Mouse (Mus musculus) embryonic facial prominence, embryonic 12.5 days (tissue): ENCODE data around the gene Izumo1r. TPM values are rescaled to one million over a fixed set of nuclear protein-coding genes. Genes with fewer than 3 reads are reported as not detected.

Experiments
- ATAC-seq: fragments of 200-750 bp; cut with Nextera tagmentation; 2 replicates; pipeline ENCODE4 v1.8.0; 2017; ENCODE audit not compliant: insufficient number of reproducible peaks, insufficient read depth, low FRiP score, low TSS enrichment
- H3K27ac ChIP-seq: fragments of 300-500 bp; sonication (generic); 2 replicates; pipeline ENCODE4 v1.5.1; 2016; ENCODE audit warnings: mild to moderate bottlenecking
- H3K27me3 ChIP-seq: fragments of 300-500 bp; sonication (generic); 2 replicates; pipeline ENCODE4 v1.6.1; 2016; ENCODE audit warnings: mild to moderate bottlenecking, moderate library complexity
- H3K36me3 ChIP-seq: fragments of 300-500 bp; sonication (generic); 2 replicates; pipeline ENCODE4 v1.6.1; 2016; ENCODE audit warnings: mild to moderate bottlenecking
- H3K4me1 ChIP-seq: fragments of 300-500 bp; sonication (generic); 2 replicates; pipeline ENCODE4 v1.6.1; 2016
- H3K4me2 ChIP-seq: fragments of 300-500 bp; sonication (generic); replicated peaks from 2 replicates; pipeline ENCODE4 v1.6.1; 2016; ENCODE audit warnings: mild to moderate bottlenecking, moderate library complexity
- H3K4me3 ChIP-seq: fragments of 300-500 bp; sonication (generic); 2 replicates; pipeline ENCODE4 v1.5.1; 2016; ENCODE audit warnings: mild to moderate bottlenecking
- H3K9ac ChIP-seq: fragments of 300-500 bp; sonication (generic); 2 replicates; pipeline ENCODE4 v1.6.1; 2016; ENCODE audit warnings: mild to moderate bottlenecking, moderate library complexity
- H3K9me3 ChIP-seq: fragments of 300-500 bp; sonication (generic); 2 replicates; pipeline ENCODE4 v1.6.1; 2016; ENCODE audit warnings: mild to moderate bottlenecking, moderate library complexity
- WGBS: fragments of 180-500 bp; shearing (Covaris S2); methylation state at CpG from one replicate; pipeline ENCODE4 v1.1.7; 2016; 5-methylcytosine and 5-hydroxymethylcytosine counted together
- polyA plus RNA-seq: library from polyadenylated mRNA; unstranded; fragments of >200 nt; fragmentation: Nextera tagmentation; extraction: Ambion mirVana; gene quantifications from 2 replicates; pipeline ENCODE4 v1.2.1, GENCODE M21; 2016

The Izumo1r gene
- polyA plus RNA-seq, 1 experiment from 2014 or later: 0.29 TPM

DNA sequence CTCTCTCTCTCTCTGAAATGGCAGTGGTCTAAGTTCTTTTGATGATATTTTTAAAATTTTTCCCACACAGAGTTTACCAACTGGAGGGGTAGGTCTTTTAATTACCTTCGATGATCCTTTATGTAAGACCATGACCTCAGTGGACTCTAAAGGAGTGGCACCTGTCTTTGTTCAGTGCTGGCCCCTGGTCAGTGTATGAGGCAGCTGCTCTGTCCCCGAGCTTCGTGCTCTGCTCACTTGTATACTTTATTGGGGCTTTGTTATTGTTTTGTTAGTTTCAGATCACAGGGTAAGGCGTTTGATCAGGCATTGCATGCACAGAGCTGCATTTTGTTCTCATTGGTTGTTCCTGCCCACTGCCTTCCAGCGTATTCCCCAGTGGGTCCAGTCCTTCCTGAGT lies 63.8 kb downstream of the Izumo1r start:
- 0 out of 2 replicates have a peak, but pooled peaks cover 3% of the 10 kb centered on the region for H3K4me1 ChIP-seq
- H3K27me3 ChIP-seq: no peaks in the 10 kb centered on the region
- H3K4me2 ChIP-seq: no peak overlapping the region
- H3K9ac ChIP-seq: no peak overlapping the region
- H3K36me3 ChIP-seq: peaks cover 15% of the 10 kb centered on the region
- WGBS: 79% methylated on average over 5 of the region's 5 CpGs
- H3K9me3 ChIP-seq: no peaks in the 10 kb centered on the region
- H3K4me3 ChIP-seq: no peak overlapping the region
- no peak overlapping the region for H3K27ac ChIP-seq
- ATAC-seq: no peak

DNA sequence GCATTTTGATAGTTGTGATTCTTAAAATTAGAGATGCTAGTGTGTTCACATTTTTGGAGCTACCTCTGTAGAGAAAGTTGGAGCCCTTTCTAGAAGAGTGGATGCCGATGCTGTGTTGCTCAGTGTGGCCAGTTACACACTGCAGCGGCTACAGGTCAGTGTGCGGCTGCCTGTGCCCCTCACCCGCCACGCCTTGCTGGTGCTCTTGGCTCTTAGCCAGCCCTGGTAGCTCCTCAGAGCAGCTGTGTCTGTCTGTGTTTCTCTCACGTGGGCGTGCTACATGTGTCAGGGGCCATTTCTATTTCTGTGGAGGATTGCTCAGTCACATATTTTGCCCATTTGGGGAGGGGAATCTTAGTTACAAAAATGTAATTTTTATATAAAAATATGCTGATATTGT lies 64.2 kb downstream of the Izumo1r start:
- Histone ChIP-seq H3K27me3 (no peaks in the 10 kb centered on the region), H3K4me2 (no peak overlapping the region), H3K36me3 (peaks cover 19% of the 10 kb centered on the region), H3K27ac (no peak overlapping the region), H3K9ac (no peak overlapping the region), H3K9me3 (no peaks in the 10 kb centered on the region), H3K4me1 (0 out of 2 replicates have a peak, but pooled peaks cover 3% of the 10 kb centered on the region), H3K4me3 (no peak overlapping the region)
- 60% methylated on average over 7 of the region's 7 CpGs for WGBS
- 0 out of 2 replicates have a peak, but pooled peaks have one; percentile 53 for ATAC-seq

Other genes starting within 250 kb of the Izumo1r start
- gene Piwil4, start 163.2 kb downstream of the Izumo1r start, polyA plus RNA-seq: 0.08 and 0.18 TPM in 2 replicates
- gene Fut4, start 151.6 kb downstream of the Izumo1r start, polyA plus RNA-seq: 3.7 and 4.6 TPM in 2 replicates
- 0.36 TPM in 1 of 2 replicates, not detected in the other for gene 1700012B09Rik, start 132.9 kb downstream of the Izumo1r start, polyA plus RNA-seq
- 33.4 and 33.8 TPM in 2 replicates for gene Mre11a, start 119.3 kb downstream of the Izumo1r start, polyA plus RNA-seq
- gene Ankrd49, start 119.1 kb downstream of the Izumo1r start, polyA plus RNA-seq: 46.9 and 47.7 TPM in 2 replicates
- gene Gpr83, start 43.7 kb downstream of the Izumo1r start, polyA plus RNA-seq: 0.38 and 0.40 TPM in 2 replicates
- gene Panx1, start 141.5 kb upstream of the Izumo1r start, polyA plus RNA-seq: 68.5 and 75.9 TPM in 2 replicates
- not detected in 2 replicates for gene Hephl1, start 208.2 kb upstream of the Izumo1r start, polyA plus RNA-seq